Mouse (Mus musculus) lung, postnatal 14 days (tissue): ENCODE results near the gene Gm2075.
"Not testable (repeated sequence)": the region's sequence is repeated elsewhere in the genome, so short reads cannot be mapped to it uniquely, and the experiment has no call there.

Experiments
- DNase-seq: peaks from one replicate; pipeline ENCODE4 v3.0.0; 2021

Gene Gm2075

DNA sequence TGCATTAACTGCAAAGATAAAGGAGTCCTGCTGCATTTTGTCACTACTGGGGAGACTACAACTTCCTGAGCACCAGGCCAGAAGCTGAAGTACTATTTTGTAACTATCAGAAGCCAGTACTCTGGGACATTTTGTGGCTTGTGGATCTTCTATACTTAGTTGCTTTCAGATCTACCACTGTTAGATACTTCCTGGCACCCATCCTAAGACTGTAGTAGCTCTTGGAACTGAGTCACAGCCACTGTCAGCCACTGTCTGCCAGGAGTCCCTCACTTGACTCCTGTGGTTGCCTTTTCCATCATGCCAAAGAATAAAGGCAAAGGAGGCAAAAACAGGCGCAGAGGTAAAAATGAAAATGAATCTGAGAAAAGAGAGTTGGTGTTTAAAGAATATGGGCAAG is at the start of gene Gm2075:
Gene Gm2075, plus strand, starts transcription at position 301 of the 400 bp plus-strand sequence.
- DNase-seq = not testable (repeated sequence)

DNA sequence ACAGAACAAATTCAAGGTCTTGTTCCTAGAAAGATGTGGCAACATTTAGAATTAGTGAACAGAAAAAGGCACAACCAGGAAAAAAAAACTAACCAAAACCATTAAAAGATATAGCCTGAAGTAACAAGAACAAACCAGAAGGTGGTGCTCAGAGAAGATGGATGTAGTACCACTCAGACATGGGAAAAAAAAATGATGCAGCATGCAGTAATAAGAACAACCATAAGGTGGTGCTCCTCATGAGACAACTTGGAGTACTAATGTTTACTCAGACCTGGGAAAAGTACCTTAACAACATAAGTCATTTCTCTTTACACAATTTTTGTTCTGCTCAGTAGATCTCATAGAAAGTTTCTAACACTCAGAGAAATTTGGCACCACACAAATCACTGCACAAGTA is 27.6 kb upstream of the Gm2075 start:
- DNase-seq = not testable (repeated sequence)

DNA sequence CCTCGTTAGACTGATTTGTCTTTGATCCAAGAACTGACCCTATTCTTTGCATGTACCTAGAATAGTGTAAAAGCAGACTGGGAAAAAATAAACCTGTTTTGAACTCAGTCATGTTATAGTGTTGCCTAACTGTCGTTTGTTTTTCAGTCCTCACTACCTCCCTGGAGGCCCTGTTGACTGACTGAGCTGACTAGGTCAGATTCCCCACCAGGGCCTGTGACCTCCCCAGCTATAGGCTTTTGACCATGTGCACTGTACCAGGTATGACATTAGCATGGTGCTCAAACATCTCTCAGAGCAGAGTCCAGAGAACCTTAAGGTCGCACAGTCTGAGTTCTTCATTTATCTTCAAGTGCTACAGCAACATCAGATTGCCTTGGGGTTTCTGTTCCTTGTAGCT is 7.5 kb upstream of the Gm2075 start:
- not testable (repeated sequence) for DNase-seq

DNA sequence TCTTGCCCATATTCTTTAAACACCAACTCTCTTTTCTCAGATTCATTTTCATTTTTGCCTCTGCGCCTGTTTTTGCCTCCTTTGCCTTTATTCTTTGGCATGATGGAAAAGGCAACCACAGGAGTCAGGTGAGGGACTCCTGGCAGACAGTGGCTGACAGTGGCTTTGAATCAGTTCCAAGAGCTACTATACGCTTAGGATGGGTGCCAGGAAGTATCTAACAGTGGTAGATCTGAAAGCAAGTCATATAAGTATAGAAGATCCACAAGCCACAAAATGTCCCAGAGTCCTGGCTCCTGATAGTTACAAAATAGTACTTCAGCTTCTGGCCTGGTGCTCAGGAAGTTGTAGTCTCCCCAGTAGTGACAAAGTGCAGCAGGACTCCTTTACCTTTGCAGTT is 7.0 kb downstream of the Gm2075 start, which contains the start of gene Gm6803:
Gene Gm6803, minus strand, starts transcription at position 101 of the 400 bp plus-strand sequence.
- DNase-seq = not testable (repeated sequence)

DNA sequence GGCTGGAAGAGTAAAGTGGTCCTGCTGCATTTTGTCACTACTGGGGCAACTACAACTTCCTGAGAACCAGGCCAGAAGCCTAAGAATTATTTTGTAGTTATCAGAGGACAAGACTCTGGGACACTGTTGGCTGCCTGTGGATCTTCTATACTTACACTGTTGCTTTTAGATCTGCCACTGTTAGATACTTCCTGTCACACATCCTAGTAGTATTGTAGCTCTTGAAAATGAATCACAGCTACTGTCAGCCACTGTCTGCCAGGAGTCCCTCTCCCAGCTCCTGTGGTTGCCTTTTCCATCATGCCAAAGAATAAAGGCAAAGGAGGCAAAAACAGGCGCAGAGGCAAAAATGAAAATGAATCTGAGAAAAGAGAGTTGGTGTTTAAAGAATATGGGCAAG is 15.1 kb downstream of the Gm2075 start, which contains the start of gene Gm2056:
Gene Gm2056, plus strand, starts transcription at position 301 of the 400 bp plus-strand sequence.
- not testable (repeated sequence) for DNase-seq

DNA sequence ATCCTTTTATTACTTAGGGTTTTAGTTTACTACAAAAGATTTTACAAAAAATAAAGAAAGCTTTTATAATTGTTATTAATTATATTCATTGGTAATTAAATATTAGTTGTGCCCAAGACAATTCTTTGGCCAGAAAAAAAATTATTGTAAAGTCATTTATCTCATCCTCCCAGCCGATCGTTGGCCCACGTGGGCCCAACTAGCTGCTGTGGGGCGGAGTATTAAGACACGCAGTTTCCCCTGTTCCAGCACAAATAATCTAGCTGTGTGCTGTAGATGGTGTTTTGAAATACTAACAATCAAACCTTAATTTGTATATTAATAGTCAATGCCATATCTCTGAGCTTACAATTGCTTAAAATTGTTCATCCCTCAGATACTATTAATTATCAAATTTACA is 20.6 kb downstream of the Gm2075 start:
- DNase-seq = not testable (repeated sequence)

DNA sequence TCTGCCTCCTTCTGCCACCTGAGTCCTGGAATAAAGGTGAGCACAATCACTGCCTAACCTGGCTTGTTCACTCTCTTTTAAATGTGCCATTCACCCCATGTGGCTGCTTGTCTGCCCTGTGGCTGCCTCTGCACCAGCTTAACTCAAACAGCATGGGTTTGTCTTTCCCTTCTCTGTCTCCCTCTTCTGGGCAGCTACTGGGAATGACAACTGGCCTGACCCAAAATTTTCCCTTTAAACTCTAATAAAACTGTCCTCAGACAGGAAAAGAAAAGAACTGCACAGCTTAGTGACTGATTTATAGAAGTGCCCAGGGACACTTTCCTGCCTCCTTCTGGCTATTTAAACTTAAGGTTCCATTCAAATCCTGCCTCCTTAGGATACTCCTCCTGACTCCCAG is 27.4 kb downstream of the Gm2075 start:
- not testable (repeated sequence) for DNase-seq

DNA sequence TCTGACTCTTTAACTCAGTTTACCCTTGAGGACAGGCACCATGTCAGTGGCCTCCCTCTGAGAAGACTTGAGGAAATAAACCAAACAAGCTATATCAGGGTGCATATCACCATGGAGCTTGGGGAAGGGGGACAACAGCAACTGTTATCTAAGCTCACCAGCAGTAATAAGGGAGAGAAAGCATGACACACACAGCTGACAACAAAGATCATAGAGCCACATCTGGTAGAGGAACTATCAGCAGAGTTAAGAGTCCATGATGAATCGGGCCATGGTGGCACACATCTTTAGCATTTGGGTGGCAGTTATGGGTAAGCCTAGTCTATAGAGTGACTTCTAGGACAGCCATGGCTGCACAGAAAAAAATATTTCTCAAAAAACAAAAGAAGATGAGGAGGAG is 28.1 kb downstream of the Gm2075 start:
- DNase-seq = not testable (repeated sequence)

DNA sequence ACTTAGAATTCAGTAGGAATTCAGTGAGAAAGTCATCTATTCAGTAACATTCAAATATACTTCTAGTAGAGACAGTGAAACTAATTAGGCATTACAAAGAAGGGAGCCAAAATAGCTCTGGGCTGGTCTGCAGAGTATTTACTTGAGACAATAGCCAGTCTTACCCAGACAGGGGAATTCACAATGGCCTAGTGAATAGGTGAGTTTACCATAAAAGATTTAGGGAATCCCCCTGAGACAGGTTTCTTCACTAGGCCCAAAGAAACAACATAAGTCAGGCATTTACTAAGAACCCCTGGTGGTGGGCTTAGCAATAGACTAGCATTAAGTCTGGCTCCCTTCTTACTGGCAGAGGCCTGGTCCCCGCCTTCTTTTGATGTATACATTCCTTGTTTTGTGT is 33.6 kb downstream of the Gm2075 start:
- not testable (repeated sequence) for DNase-seq
